Mouse (Mus musculus): ENCODE results near the gene Tfap2c.

The Tfap2c gene

GRCm38 (mm10) chr2:172551081-172551720 lies 1.8 kb downstream of the Tfap2c start:
- no peak for DNase-seq (ENCODE audit: low spot score in 2 of 2)

GRCm38 (mm10) chr2:172551872-172552271 lies 2.5 kb downstream of the Tfap2c start:
- DNase-seq (ENCODE audit: low spot score in 2 of 2), result no peak

- no peak for DNase-seq (ENCODE audit: low spot score in 2 of 2)
These were observed 3.3 kb downstream of the Tfap2c start for GRCm38 (mm10) chr2:172552666-172553065.

GRCm38 (mm10) chr2:172554211-172554610 lies 4.8 kb downstream of the Tfap2c start:
- no peak for DNase-seq (ENCODE audit: low spot score in 2 of 2)

- DNase-seq (ENCODE audit: low spot score in 2 of 2), result no peak
These were observed 9.5 kb downstream of the Tfap2c start for GRCm38 (mm10) chr2:172558674-172559468.

- DNase-seq (ENCODE audit: low spot score in 2 of 2), result no peak
These were observed 11.6 kb downstream of the Tfap2c start for GRCm38 (mm10) chr2:172561016-172561415.

- DNase-seq (ENCODE audit: low spot score in 2 of 2), result no peak
These were observed 18.4 kb downstream of the Tfap2c start for GRCm38 (mm10) chr2:172567835-172568234.

GRCm38 (mm10) chr2:172568466-172568865 lies 19.1 kb downstream of the Tfap2c start:
- no peak for DNase-seq (ENCODE audit: low spot score in 2 of 2)

GRCm38 (mm10) chr2:172577196-172577766 lies 27.9 kb downstream of the Tfap2c start:
- no peak for DNase-seq (ENCODE audit: low spot score in 2 of 2)

GRCm38 (mm10) chr2:172579221-172579620 lies 29.8 kb downstream of the Tfap2c start:
- DNase-seq (ENCODE audit: low spot score in 2 of 2), result peak; percentile 52 to 90

GRCm38 (mm10) chr2:172580536-172581265 lies 31.3 kb downstream of the Tfap2c start:
- DNase-seq (ENCODE audit: low spot score in 2 of 2), result peak in 1 of 2 experiments; percentile 33

GRCm38 (mm10) chr2:172583312-172583711 lies 33.9 kb downstream of the Tfap2c start:
- DNase-seq (ENCODE audit: low spot score in 2 of 2), result no peak

- no peak for DNase-seq (ENCODE audit: low spot score in 2 of 2)
These were observed 35.9 kb downstream of the Tfap2c start for GRCm38 (mm10) chr2:172585329-172585728.

- no peak for DNase-seq (ENCODE audit: low spot score in 2 of 2)
These were observed 39.7 kb downstream of the Tfap2c start for GRCm38 (mm10) chr2:172589048-172589447.

GRCm38 (mm10) chr2:172590839-172591238 lies 41.4 kb downstream of the Tfap2c start:
- no peak for DNase-seq (ENCODE audit: low spot score in 2 of 2)

- DNase-seq (ENCODE audit: low spot score in 2 of 2), result no peak
These were observed 44.9 kb downstream of the Tfap2c start for GRCm38 (mm10) chr2:172594326-172594725.

GRCm38 (mm10) chr2:172597056-172597455 lies 47.7 kb downstream of the Tfap2c start:
- no peak for DNase-seq (ENCODE audit: low spot score in 2 of 2)

- no peak for DNase-seq (ENCODE audit: low spot score in 2 of 2)
These were observed 48.5 kb downstream of the Tfap2c start for GRCm38 (mm10) chr2:172597881-172598280.

GRCm38 (mm10) chr2:172604625-172605024 lies 55.2 kb downstream of the Tfap2c start:
- DNase-seq (ENCODE audit: low spot score in 2 of 2), result no peak

- no peak for DNase-seq (ENCODE audit: low spot score in 2 of 2)
These were observed 56.2 kb downstream of the Tfap2c start for GRCm38 (mm10) chr2:172605642-172606041.

GRCm38 (mm10) chr2:172607710-172608109 lies 58.3 kb downstream of the Tfap2c start:
- no peak for DNase-seq (ENCODE audit: low spot score in 2 of 2)
